Mouse (Mus musculus) testis, adult 2 months (tissue): ENCODE results near the gene Cdh18. TPM values are rescaled to one million over a fixed set of nuclear protein-coding genes. Genes with fewer than 3 reads are reported as not detected.
"Not testable (repeated sequence)": the region's sequence is repeated elsewhere in the genome, so short reads cannot be mapped to it uniquely, and the experiment has no call there.

ENCODE experiments used
- H3K27ac ChIP-seq: fragments of 200-500 bp; 2 replicates; pipeline ENCODE4 v1.5.1; 2012; ENCODE audit warnings: low read depth, low read length; ENCODE audit not compliant: control insufficient read depth, insufficient read depth
- H3K27me3 ChIP-seq: fragments of 200-500 bp; 2 replicates; pipeline ENCODE4 v1.6.1; 2012; ENCODE audit warnings: mild to moderate bottlenecking, low read length, moderate library complexity; ENCODE audit not compliant: control insufficient read depth, insufficient read depth
- H3K36me3 ChIP-seq: fragments of 200-500 bp; 2 replicates; pipeline ENCODE4 v1.6.1; 2012; ENCODE audit warnings: mild to moderate bottlenecking, low read length; ENCODE audit not compliant: control insufficient read depth, insufficient read depth
- H3K4me1 ChIP-seq: fragments of 200-500 bp; 2 replicates; pipeline ENCODE4 v1.6.1; 2012; ENCODE audit warnings: low read length; ENCODE audit not compliant: control insufficient read depth, insufficient read depth
- H3K4me3 ChIP-seq: fragments of 200-500 bp; 2 replicates; pipeline ENCODE4 v1.5.1; 2012; ENCODE audit warnings: low read depth, mild to moderate bottlenecking, low read length, moderate library complexity, mixed read lengths; ENCODE audit not compliant: control insufficient read depth
- CTCF ChIP-seq: fragments of 200-500 bp; IDR thresholded peaks from 2 replicates; pipeline ENCODE4 v1.5.1; 2012; ENCODE audit warnings: low read depth, mild to moderate bottlenecking, inconsistent platforms, low read length, moderate library complexity; ENCODE audit not compliant: control insufficient read depth, insufficient read depth, insufficient replicate concordance
- POLR2A ChIP-seq: fragments of 200-500 bp; IDR thresholded peaks from 2 replicates; pipeline ENCODE4 v1.6.1; 2012; ENCODE audit warnings: low read depth, mild to moderate bottlenecking, inconsistent platforms, low read length, moderate library complexity; ENCODE audit not compliant: control insufficient read depth
- polyA plus RNA-seq: library from polyadenylated mRNA; depleted of rRNA; stranded (reverse); fragments of >200 nt; gene quantifications from 2 replicates; pipeline ENCODE4 v1.2.3, GENCODE M21; 2012

Cdh18 gene
- polyA plus RNA-seq, 1 experiment, result 1.5 TPM

GRCm38 (mm10) chr15:23104668-23105380, 556.0 kb downstream of the Cdh18 start:
- no peaks in the 10 kb centered on the region for H3K27me3 ChIP-seq
- TF ChIP-seq POLR2A, result no peak
- no peak for TF ChIP-seq CTCF
- no peaks in the 10 kb centered on the region for H3K4me1 ChIP-seq
- H3K27ac ChIP-seq, result no peak overlapping the region
- no peak overlapping the region for H3K4me3 ChIP-seq
- no peaks in the 10 kb centered on the region for H3K36me3 ChIP-seq

- no peaks in the 10 kb centered on the region for H3K4me1 ChIP-seq
- no peak overlapping the region for H3K27ac ChIP-seq
- H3K36me3 ChIP-seq, result no peaks in the 10 kb centered on the region
- H3K4me3 ChIP-seq, result no peak overlapping the region
- H3K27me3 ChIP-seq, result no peaks in the 10 kb centered on the region
- TF ChIP-seq POLR2A (no peak), CTCF (no peak)
Measured at GRCm38 (mm10) chr15:23134950-23135715, 586.3 kb downstream of the Cdh18 start.

GRCm38 (mm10) chr15:23136971-23137370, 588.1 kb downstream of the Cdh18 start:
- Histone ChIP-seq H3K4me1 (no peaks in the 10 kb centered on the region), H3K36me3 (no peaks in the 10 kb centered on the region), H3K4me3 (no peak overlapping the region), H3K27me3 (no peaks in the 10 kb centered on the region), H3K27ac (no peak overlapping the region)
- TF ChIP-seq POLR2A (no peak), CTCF (no peak)

- not testable (repeated sequence) for H3K27me3 ChIP-seq, H3K4me3 ChIP-seq, H3K4me1 ChIP-seq, H3K36me3 ChIP-seq, H3K27ac ChIP-seq
Measured at GRCm38 (mm10) chr15:23142907-23143306, 594.1 kb downstream of the Cdh18 start.

GRCm38 (mm10) chr15:23155883-23156282, 607.1 kb downstream of the Cdh18 start:
- Histone ChIP-seq H3K36me3 (no peaks in the 10 kb centered on the region), H3K4me3 (no peak overlapping the region), H3K27ac (no peak overlapping the region), H3K4me1 (no peaks in the 10 kb centered on the region), H3K27me3 (no peaks in the 10 kb centered on the region)
- TF ChIP-seq CTCF, result no peak
- no peak for TF ChIP-seq POLR2A

- no peak for TF ChIP-seq POLR2A
- H3K27ac ChIP-seq, result no peak overlapping the region
Measured at GRCm38 (mm10) chr15:23164869-23165268, 616.0 kb downstream of the Cdh18 start.

GRCm38 (mm10) chr15:23174623-23175022, 625.8 kb downstream of the Cdh18 start:
- Histone ChIP-seq H3K4me3 (no peak overlapping the region), H3K4me1 (no peaks in the 10 kb centered on the region), H3K27ac (no peak overlapping the region), H3K36me3 (no peaks in the 10 kb centered on the region), H3K27me3 (no peaks in the 10 kb centered on the region)
- TF ChIP-seq POLR2A, result no peak
- no peak for TF ChIP-seq CTCF

More at GRCm38 (mm10) chr15:23164869-23165268, 616.0 kb downstream of the Cdh18 start:
- H3K36me3 ChIP-seq, result no peaks in the 10 kb centered on the region
- H3K4me3 ChIP-seq, result no peak overlapping the region
- H3K4me1 ChIP-seq, result no peaks in the 10 kb centered on the region
- H3K27me3 ChIP-seq, result no peaks in the 10 kb centered on the region

- Histone ChIP-seq H3K4me1 (no peaks in the 10 kb centered on the region), H3K27ac (no peak overlapping the region), H3K36me3 (no peaks in the 10 kb centered on the region), H3K4me3 (no peak overlapping the region), H3K27me3 (no peaks in the 10 kb centered on the region)
- TF ChIP-seq CTCF (no peak), POLR2A (no peak)
Measured at GRCm38 (mm10) chr15:23212068-23212467, 663.2 kb downstream of the Cdh18 start.
